Mouse (Mus musculus) c-Kit-positive CD71-negative TER-119-negative erythroid progenitor cells, embryonic 14.5 days (primary cell): ENCODE measurements around the gene Mxd1.

Source experiments
- DNase-seq: peaks from one replicate; pipeline ENCODE4 v3.0.0-alpha.2; 2013; ENCODE audit warnings: low read depth

Gene Mxd1

DNA sequence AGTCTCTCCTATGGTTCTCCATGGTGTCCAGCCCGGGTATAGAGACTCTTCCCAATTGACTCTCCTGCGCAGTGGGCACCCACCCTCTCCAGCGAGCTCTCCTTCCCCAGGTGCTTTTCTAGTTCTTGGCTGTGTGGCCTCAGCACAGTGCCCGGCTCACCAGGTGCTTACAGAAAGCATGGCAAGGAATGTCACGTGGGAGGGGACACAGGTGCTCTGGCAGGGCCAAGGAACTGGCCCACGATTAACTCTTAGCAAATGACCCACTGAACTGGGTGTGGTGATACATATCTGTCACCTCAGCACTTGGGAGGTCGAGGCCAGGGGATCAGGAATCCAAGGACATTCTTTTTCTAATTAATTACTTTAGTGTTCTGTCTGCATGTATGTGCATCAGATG, 22.8 kb downstream of the Mxd1 start:
- no peak for DNase-seq

DNA sequence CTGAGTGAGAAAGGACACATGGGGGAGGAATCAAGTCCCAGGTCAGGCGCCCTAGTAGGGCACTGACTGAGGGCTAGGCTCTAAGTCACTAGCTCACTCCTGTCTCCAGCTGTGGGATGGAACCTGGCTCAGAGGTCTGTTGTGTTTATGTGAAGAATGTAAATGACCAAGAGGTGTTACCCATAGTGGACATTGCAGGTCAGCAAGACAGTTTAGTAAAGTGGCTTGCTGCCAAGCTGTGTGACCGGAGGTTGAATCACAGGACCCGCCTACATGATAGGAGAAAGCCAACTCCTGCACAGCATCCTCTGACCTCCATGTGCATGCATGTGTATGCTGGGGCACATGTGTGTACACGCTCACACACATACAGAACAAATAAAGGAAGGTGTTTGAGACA, 23.4 kb downstream of the Mxd1 start:
- no peak for DNase-seq

DNA sequence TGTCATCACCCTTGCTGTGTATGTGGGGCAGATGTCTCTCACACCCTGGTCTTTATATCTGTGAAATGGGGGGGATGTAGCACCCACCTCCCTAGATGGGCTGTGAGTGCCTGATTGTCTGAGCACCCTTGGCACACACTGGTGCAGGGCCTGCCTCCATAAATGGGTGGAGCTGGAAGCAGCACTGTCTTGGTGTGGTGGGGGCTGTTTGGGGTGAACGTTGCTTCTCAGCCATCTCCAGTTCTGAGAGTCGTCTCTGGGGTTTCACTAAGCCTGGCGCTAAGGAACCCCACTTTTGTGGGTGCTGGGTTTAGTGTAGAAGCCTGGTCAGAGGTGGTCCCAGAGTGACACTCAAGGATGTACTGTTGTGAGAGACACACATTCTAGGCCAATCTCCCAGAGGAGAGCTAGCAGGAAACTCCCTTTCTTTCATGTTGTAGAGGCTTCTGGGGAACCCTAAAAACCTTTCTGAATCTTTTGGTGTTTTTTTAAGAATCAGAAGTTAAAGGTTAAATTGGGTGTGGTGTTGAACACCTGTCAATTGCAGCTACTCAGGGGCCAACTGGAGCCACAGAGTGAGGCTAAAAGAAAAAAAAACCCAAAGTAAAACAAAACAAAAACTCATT, 24.1 kb downstream of the Mxd1 start:
- no peak for DNase-seq

DNA sequence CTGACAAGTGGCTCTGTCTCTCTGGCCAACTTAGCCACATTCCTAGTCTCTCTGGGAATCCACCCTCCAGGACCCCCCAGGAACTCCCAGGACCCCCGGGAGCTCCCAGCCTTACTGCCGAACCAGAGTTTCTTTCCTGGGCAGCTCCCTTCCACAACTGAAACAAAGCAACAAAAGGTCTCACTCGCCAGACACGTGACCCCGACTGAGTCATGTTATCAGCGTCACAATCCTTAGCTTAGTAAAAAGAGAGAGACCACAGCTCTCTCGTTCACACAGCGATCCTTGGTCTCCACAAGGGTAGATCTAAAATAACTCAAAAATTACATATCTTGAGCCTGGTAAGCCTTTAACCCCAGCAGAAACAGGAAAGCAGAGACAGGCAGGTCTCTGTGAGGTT, 27.2 kb downstream of the Mxd1 start:
- no peak for DNase-seq

DNA sequence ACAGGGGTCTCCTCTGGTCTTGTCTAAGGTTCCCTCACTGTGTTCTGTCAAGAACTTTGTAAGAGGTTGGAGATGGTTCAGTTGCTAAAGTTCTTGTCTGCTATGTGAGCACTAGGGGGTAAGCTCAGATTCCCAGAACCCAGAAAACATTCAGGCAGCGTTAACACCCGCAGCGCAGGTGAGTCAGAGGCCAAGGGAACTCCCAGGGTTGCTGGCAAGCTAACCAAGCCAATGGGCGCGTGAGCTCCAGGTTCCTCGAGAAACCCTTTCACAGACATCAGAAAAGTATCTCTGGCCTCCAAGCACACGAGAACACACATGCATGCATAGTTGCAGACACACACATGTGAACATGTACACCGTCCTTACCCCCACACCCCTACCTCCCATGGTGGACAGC, 28.2 kb downstream of the Mxd1 start:
- no peak for DNase-seq

DNA sequence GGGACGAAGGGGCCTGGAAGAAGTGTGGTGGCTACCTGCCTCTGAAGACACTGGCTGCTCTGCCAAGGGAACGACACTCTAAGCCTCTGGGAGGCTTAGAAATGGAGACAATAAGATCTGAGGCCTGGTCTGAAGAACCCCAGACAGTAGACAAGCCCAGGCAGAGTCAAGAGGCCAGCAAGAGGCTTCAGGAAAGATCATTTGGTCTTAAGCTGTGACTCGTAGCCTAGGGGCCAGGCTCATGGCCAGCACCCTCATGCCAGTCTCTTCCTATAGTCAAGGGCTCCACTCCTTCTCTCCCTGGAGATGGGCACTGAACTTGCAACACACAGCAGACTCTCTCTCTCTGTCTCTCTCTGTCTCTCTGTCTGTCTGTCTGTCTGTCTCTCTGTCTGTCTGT, 28.8 kb downstream of the Mxd1 start:
- DNase-seq, result no peak

DNA sequence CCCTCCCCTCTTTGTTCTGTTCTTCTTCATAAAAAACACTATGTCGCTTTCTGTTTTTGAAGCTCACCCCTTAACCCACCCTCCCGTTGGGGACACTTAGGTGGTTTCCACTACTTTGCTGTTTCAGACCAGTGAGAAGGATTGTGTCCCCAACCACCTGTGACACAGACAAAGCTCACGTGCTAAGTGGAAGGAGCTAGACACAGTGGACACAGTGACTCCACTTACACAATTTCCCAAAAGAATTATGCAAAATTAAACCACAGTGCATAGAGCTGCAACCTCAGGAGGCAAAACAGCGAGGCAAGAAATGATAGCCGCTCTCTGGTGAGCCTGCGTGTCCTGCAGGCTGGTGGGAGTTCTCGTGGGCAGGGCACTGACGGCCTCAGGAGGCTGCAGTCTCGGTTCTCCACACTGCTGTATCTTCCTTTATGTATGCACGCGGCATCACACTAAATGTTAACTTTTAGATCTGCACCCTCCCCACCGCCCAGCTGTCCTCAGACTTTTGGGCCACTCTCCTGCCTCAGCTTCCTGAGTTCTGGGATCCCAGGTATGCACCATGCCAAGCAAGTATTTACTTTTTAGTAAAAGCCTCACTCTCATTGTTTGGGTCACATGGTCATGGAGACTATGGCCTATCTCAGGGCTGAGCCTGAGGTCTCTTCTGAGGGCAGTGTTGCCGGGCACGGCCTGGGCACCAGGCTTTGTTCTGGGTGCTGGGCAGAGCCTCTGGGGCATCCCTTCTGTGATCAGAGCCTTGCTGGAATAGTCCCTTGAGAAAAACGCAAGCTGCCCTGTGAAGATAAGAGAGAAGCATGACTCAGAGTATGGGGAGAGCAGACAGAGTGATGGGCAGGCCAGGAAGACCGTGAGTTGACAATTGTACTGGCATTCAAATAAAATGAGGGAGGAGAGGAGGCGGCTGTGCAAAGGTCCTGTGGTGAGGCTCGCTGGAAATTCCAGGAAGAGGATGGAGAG, 29.5 kb downstream of the Mxd1 start:
- DNase-seq, result peak; percentile 39

DNA sequence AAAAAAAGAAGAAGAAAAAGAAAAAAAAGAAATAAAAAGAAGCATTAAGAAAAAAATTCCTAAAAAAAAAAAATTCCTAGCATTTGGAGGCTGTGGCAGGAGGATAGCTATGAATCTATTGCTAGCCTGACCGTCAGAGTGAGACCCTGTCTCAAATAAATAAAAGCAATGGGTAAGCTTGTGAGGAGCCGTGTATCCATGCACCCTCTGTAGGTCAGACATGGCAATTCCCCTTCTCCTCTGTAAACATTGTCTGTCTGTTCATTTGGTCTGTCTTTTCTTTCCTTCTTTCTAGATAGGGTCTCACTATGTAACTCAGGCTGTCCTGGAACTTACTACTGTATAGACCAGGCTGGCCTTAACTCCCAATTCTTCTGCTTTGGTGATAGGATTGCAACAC, 30.5 kb downstream of the Mxd1 start:
- no peak for DNase-seq

DNA sequence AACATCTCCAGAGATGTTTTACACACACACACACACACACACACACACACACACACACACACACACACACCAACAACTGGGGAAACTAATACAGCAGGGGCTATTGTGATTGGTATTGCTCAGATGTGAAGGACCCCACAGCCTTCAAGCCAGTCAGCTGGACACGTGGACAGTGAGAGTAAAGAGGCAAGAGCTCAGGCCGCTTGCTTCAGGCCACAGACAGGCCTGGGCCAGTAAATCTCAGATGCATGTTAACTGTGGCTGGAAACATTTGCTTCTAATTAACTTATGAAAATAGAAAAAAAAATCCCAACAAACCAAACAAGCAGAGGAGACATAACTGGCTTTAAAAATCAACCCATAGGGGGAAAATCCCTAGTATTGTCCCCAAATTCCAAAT, 31.1 kb downstream of the Mxd1 start:
- DNase-seq, result no peak

DNA sequence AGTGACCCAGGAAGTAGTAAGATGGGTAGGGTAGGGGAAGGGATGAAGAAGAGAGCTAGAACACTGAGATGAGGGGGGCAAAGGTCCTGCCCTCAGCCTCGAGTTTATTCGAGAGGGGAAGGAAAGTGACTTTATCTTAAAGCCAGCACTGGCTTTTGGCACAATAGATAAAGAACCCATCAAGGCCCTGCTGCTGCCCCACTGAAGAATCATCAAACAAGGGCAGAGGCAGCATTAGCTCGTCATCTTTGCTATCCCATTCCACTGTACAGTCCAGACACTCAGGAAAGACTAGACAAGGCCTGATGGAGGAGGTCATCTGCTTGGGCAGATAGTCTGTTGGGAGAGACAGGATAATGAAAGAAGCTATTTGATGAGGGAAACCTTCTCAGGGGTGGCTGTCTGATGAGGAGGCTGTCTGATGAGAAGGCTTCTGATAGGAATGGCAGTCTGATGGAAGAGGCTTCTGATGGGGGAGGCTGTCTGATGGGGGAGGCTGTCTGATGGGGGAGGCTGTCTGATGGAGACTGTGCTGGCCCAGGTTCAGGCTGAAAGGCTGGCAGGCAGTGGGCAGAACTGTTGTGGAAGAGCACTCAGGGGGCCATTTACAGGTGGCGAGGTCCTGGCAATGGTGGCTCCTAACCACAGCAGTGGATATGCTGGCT, 31.7 kb downstream of the Mxd1 start:
- no peak for DNase-seq

DNA sequence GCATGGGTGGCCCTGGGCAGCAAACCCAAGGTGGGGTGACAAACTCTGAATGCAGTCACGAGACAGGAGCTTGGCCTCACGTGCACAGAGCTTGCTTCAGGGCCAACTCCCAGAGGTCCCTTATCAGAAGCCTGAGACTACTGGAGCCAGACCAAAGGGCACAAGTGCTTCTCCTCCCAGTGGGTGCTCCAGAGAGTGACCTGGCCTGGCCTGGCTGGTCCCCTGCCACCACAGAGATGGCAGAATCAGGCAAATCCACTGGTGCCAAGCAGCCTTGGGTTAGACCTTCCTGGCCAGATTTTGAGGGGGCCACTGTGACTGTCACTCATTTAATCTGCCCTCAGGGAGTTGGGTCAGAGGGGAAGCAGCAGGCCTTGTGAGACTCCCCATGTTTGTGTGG, 32.5 kb downstream of the Mxd1 start:
- DNase-seq, result no peak

DNA sequence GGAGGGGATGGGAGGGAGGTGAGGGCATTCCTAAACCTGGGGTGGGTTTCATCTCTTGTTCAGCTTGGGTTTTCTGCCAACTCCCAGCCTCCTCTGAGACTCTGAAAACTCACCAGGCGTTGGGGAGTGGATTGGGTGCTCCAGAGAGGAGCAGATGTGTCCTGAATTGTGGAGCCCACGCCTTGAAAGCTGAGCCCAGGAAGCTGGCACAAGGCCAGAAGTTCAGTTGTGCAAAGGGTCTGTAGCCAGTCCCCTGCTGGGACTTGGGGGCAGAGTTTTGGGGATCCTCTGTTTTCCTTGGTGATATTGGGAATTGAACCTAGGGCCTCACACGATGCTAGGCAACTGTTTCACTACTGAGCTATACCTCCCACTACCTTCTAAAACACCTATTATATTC, 38.8 kb downstream of the Mxd1 start:
- no peak for DNase-seq

DNA sequence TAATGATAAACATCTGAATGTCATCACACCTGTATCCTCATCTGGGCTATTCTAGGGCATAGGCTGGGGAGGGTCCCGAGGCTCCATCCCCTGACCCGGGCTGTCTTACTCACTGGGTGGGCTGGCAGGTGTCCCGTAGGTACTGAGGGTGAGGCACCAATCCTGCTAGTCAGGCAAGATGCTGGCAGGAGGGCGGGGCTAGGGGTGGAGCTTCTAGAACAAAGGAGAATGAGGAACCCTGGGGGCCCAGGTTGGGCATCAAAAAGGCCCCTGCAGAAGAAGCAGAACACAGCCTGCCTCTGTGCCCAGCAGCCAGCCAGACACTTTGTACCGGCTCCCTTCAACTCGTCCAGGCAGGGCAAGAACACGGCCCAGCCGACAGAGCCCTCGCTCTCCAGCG, 41.0 kb downstream of the Mxd1 start, which contains the start of gene Asprv1:
TSS of gene Asprv1 (plus strand) at position 219 of the 400 bp plus-strand sequence.
- no peak for DNase-seq

DNA sequence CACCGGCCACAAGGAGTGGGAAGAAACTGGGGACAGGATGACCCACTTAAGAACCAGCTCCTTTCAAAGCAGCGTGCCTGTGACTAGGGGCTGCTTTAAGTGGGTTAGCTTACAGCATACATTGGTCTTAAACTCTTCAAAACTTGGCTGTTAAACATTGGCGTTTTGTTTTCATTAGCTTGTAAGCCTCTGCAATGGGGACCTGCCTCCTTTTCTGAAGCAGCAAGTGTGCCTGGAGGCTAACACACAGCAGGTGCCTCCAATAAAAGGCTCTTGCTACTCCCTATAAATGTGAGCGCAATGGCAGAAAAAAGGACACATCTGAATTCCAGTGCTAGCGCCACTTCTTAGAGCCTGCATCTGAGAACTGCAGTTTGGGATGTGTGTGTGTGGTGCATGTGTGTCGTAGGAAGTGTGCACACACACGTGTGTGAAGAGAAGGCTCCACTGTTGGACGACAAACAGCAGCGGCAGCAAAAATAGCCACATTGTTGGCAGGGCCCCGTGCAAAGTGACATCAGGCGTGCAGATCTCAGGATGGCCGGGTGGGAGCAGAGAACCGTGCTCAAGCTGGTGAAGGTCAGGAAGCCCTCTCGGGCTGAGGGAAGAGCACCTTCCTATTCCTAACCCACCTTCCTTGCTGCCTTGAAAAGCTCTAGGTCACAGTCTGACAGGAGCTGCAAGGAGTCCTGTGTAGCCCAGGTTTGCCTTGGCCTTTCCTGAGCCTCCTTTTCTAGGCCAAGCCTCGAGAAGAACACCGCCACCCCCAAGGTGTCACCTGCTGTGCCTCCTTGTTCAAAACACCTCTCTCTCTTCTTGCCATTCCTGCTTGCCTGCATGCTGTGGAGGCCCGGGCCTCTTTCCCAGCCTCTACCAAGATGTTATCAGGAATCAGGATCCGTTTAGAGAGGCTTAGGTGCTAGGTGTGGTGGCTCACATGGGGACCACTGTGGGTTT, 44.6 kb downstream of the Mxd1 start:
- no peak for DNase-seq

DNA sequence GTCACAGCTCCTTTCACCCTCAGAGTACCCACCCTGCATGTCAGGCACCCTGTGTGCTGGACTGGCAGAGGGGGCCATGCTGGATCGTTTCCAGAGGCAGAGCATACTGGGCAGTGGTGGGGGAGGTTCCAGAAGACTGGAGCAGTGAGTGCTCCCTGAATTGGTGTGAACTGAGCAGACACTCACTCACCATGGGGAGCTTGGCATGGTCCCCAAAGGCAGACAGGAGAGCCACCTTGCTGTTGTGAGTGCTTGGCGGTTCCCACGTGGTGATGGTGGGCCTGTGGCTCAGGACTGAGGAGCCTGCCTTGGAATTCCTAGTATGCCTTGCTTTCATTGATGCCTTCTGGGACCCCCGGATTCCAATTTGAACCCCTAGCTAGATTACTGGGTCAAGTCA, 45.8 kb downstream of the Mxd1 start:
- DNase-seq, result no peak

DNA sequence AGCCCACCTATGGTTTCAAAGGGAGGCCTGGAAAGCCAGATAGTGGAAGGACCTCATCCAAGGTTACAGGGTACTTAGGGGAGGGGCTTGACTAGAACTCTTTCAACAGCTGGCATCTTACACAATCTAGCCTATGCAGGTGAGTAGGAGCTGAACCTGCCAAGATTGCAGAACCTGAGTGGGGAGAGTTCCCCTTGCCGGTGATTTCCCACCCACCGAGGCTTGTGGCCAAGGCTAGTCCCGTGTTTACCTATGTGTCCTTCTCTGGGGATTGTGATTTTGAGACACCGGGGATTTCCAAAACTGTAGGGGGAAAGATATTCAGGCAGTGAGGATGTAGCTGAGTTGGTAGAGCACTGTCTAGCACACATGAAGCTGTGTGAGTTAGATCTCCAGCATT, 53.7 kb downstream of the Mxd1 start:
- no peak for DNase-seq

DNA sequence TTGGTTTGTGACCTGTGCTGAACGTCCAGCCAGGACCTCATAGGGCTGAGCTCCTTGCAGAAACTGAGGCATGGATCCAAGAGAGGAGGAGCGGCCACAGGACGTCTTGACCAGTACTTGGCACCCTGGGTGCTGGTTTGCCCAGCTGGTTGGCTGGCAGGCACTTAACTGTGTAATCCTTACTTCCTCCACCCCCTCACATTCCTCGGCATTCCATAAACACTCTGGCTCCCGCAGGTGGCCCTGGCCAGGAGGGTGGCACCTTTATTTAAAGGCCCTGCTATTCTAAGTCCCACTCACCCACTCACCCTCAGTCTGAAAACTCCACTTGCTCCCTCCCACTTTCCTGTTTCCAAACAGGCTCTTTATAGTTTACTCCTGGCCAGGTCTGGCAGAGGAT, 58.2 kb downstream of the Mxd1 start:
- DNase-seq, result no peak

DNA sequence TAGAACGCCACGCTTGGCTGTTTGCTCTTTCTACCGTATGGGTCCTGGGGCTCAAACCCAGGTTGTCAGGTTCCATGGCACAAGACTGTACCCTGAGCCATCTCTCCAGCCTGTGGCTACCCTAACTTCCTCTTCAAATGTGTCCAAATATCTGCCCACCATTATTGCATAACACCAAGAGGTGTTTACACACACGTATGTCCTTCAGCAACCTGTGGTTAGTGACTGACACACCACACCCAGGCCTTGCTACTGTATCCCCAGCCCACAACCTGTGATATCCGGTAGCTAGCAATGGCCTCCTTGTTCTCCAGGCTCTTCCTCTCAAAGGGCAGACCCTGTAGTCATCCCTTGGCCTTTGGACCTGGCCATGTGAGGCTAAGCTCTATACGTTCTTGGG, 59.7 kb downstream of the Mxd1 start:
- DNase-seq, result no peak

DNA sequence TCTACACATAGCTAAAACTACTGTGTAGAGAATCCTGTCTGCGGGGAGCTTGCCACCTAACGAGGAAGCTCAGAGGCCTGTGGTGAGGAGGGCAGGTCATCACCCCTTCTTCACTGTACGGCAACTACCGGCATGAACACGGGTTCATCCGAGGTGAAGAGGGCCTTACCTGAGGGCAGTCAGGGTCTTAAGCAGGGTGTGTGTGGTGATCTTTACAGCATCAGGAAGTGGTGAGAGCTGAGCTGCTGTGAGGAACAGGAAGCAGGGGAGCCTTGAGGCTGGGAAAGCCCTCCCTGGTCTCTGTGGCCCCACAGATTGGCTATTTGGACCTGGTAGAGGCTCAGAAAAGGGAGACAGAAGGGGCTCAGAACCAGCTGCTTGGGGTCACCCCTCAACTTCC, 61.5 kb downstream of the Mxd1 start:
- no peak for DNase-seq

DNA sequence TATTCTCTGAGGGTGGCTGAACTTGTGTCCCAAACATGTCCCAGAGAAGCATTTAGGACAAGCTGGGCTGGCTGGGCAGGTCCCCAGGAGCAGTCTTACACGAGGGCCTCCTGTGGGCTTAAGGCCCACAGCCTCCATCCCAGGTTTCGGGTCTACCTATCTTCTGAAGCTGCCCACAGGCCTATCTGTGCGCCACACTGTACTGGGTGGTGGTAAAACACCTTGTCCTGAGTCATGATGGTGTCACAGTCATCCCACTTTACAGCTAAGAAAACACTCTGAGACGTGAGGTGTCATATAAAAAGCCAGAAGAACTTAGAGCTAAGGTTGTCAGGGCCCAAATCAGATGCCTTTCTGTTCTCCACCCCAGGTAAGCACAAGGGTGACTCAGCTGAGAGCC, 62.7 kb downstream of the Mxd1 start:
- no peak for DNase-seq

DNA sequence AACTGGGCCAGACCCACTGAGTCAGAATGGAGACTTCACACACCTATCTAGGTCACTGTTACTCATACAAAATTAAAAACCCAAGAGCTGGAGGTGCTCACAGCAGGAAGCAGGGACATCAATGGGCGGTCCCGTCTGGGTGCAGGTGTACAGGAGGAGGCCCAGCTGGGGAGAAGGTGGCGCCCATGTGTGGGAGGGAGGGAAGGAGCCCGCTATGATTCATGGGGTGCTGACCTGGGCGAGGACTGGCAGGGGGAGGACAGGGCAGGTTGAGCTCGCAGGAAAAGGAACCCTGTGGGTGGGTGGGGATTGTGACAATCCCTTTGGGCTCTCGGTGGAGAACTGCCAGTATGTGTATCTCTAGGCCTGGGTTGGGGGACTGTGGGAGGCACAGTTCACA, 63.7 kb downstream of the Mxd1 start:
- no peak for DNase-seq

DNA sequence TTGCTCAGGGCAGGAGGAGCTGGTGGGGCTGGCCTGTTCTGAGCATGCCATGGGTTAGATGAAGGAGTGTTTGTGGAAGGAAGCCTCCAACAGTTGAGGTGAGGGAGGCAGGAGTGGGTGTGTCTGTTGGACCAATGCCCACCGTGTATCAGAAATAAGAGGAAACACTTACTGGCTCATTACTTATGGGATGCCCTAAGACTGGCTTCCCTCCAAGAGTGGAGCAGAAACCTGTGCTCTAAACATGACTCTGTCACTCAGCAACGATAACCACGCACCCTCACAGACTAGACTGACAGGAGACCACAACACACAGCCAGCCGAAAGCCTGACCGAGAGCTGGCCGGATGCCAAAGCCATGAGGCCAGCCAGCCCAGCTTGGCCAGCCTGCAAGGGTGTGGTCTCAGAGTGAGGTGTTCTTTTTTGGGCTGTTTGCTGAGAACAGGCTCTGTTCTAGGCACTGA, 69.0 kb downstream of the Mxd1 start:
- no peak for DNase-seq
